Mouse (Mus musculus): ENCODE data around the gene Ptger1.

- no peak for TF ChIP-seq CTCF (IDR thresholded peaks at IDR 0.05; ENCODE audit: low read depth)
- no peak for TF ChIP-seq EP300 (IDR thresholded peaks at IDR 0.05; ENCODE audit: low read depth)
Observed at GRCm38 (mm10) chr8:83617111-83617510, 49.4 kb upstream of the Ptger1 start.
